Mouse (Mus musculus): ENCODE data around the gene Sike1. TPM values are rescaled to one million over a fixed set of nuclear protein-coding genes. Genes with fewer than 3 reads are reported as not detected.
A peak's percentile ranks its signal among the peaks of the same experiment; 100 is the strongest.

The Sike1 gene
- 10 to 100 TPM; 56.5 to 60.9 (median 59.3) TPM for total RNA-seq (2022)

GRCm38 (mm10) chr3:102995605-102996321, at the start of gene Sike1:
Sike1 (plus strand) TSS chr3:102995708.
- DNase-seq (ENCODE audit: low spot score): peak; percentile 98

GRCm38 (mm10) chr3:102946312-102946711, 49.2 kb upstream of the Sike1 start:
- no peak for DNase-seq (ENCODE audit: low spot score)

GRCm38 (mm10) chr3:102946861-102947260, 48.6 kb upstream of the Sike1 start:
- no peak for DNase-seq (ENCODE audit: low spot score)

- no peak for DNase-seq (ENCODE audit: low spot score)
These were observed 41.0 kb upstream of the Sike1 start for GRCm38 (mm10) chr3:102954476-102954875.

GRCm38 (mm10) chr3:102955143-102955542, 40.4 kb upstream of the Sike1 start:
- DNase-seq (ENCODE audit: low spot score): no peak

- DNase-seq (ENCODE audit: low spot score): no peak
These were observed 39.9 kb upstream of the Sike1 start for GRCm38 (mm10) chr3:102955596-102955995.

- DNase-seq (ENCODE audit: low spot score): no peak
These were observed 31.5 kb upstream of the Sike1 start, which contains the start of gene Nr1h5 for GRCm38 (mm10) chr3:102964033-102964432. Nr1h5 (minus strand) TSS chr3:102964133.

- no peak for DNase-seq (ENCODE audit: low spot score)
These were observed 25.4 kb upstream of the Sike1 start for GRCm38 (mm10) chr3:102970067-102970466.

- DNase-seq (ENCODE audit: low spot score): no peak
These were observed 25.0 kb upstream of the Sike1 start for GRCm38 (mm10) chr3:102970508-102970907.

- no peak for DNase-seq (ENCODE audit: low spot score)
These were observed 18.6 kb upstream of the Sike1 start for GRCm38 (mm10) chr3:102976906-102977305.

GRCm38 (mm10) chr3:102979550-102980348, 15.8 kb upstream of the Sike1 start:
- no peak for DNase-seq (ENCODE audit: low spot score)

- DNase-seq (ENCODE audit: low spot score): no peak
These were observed 15.2 kb upstream of the Sike1 start for GRCm38 (mm10) chr3:102980349-102980736.

- DNase-seq (ENCODE audit: low spot score): no peak
These were observed 4.5 kb upstream of the Sike1 start for GRCm38 (mm10) chr3:102991041-102991440.

GRCm38 (mm10) chr3:102992936-102993335, 2.6 kb upstream of the Sike1 start:
- DNase-seq (ENCODE audit: low spot score): no peak

- no peak for DNase-seq (ENCODE audit: low spot score)
These were observed 289 bp upstream of the Sike1 start for GRCm38 (mm10) chr3:102995233-102995604.

GRCm38 (mm10) chr3:102997036-102997435, 1.5 kb downstream of the Sike1 start:
- DNase-seq (ENCODE audit: low spot score): peak; percentile 46

- no peak for DNase-seq (ENCODE audit: low spot score)
These were observed 2.1 kb downstream of the Sike1 start for GRCm38 (mm10) chr3:102997591-102997990.

GRCm38 (mm10) chr3:103001595-103001994, 6.1 kb downstream of the Sike1 start:
- DNase-seq (ENCODE audit: low spot score): no peak

- DNase-seq (ENCODE audit: low spot score): peak; percentile 16
These were observed 21.8 kb downstream of the Sike1 start for GRCm38 (mm10) chr3:103017350-103017749.

GRCm38 (mm10) chr3:103019462-103019861, 24.0 kb downstream of the Sike1 start:
- DNase-seq (ENCODE audit: low spot score): peak; percentile 13

GRCm38 (mm10) chr3:103020249-103020942, 24.9 kb downstream of the Sike1 start, which contains the start of gene Csde1:
Csde1 (plus strand) TSS chr3:103020426.
- DNase-seq (ENCODE audit: low spot score): peak; percentile 97
